Mouse (Mus musculus) CD8-positive naive resting alpha-beta T cell, adult 57 days (primary cell): ENCODE results near the gene Defa35. TPM values are rescaled to one million over a fixed set of nuclear protein-coding genes. Genes with fewer than 3 reads are reported as not detected.

Experiments
- total RNA-seq: library from RNA; stranded (reverse); gene quantifications from one replicate; pipeline ENCODE4 v1.2.4, GENCODE M21; 2023

Defa35 gene
- not detected for total RNA-seq

DNA sequence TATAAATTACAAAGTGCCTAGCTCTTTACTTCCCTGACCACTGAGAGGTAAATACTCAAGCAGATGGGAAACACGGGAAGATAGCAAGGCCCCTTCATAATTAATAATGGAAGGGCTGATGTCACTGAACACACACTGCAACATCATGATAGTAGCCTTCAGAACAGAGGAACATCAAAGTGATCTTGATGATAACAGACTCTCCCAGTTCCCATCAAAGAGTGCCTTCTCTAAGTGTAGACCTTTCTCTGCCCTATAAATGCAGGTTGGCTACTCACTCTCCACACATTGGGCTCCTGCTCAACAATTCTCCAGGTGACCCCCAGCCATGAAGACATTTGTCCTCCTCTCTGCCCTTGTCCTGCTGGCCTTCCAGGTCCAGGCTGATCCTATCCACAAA lies at the start of gene Defa35:
Gene Defa35, plus strand, starts transcription at position 301 of the 400 bp plus-strand sequence.

DNA sequence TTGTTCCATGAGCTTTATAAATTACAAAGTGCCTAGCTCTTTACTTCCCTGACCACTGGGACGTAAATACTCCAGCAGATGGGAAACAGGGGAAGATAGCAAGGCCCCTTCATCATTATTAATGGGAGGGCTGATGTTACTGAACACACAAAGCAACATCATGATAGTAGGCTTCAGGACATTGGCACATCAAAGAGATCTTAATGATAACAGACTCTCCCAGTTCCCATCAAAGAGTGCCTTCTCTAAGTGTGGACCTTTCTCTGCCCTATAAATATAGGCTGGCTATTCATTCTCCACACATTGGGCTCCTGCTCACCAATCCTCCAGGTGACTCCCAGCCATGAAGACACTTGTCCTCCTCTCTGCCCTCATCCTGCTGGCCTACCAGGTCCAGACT lies 39.6 kb upstream of the Defa35 start, which contains the start of gene Defa21:
Gene Defa21, plus strand, starts transcription at position 301 of the 400 bp plus-strand sequence.

DNA sequence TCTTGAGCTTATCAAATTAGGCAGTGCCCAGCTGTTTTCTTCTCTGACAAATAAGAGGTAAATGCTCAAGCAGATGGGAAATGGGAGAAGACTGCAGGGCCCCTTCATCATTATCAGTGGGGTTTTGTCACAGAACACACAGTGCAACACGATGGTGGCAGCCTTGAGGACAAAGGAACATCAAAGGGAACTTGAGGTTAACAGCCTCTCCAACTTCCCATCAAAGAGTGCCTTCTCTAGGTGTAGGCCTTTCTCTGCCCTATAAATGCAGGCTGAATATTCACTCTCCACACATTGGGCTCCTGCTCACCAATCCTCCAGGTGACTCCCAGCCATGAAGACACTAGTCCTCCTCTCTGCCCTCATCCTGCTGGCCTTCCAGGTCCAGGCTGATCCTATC lies 10.1 kb upstream of the Defa35 start, which contains the start of gene Defa23:
Gene Defa23, plus strand, starts transcription at position 301 of the 400 bp plus-strand sequence.

DNA sequence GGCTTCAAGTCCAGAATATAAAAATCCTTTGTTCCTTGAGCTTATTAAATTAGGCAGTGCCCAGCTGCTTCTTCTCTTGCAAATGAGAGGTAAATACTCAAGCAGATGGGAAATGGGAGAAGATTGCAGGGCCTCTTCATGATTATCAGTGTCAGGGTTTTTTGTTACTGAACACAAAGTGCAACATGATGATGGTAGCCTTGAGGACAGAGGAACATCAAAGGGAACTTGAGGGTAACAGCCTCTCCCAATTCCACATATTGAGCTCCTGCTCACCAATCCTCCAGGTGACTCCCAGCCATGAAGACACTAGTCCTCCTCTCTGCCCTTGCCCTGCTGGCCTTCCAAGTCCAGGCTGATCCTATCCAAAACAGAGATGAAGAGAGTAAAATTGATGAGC lies 19.3 kb downstream of the Defa35 start, which contains the start of gene Defa25:
Gene Defa25, plus strand, starts transcription at position 301 of the 400 bp plus-strand sequence.

DNA sequence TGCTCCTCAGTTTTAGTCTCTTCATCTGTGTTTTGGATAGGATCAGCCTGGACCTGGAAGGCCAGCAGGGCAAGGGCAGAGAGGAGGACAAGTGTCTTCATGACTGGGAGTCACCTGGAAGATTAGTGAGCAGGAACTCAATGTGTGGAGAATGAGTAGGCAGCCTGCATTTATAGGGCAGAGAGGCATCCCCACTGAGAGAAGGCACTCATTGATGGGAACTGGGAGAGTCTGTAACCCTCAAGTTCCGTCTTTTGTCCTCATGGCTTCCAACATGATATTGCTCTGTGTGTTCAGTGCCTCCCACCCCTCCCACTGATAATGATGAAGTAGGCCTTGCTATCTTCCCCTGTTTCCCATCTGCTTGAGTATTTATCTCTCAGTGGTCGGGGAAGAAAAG lies 31.1 kb downstream of the Defa35 start, which contains the start of gene Gm14851:
Gene Gm14851, minus strand, starts transcription at position 101 of the 400 bp plus-strand sequence.

Other genes with a start within 250 kb of the Defa35 start
- gene Defb33, start 172.4 kb upstream of the Defa35 start, total RNA-seq: not detected
- not detected for gene Gm15056, start 162.4 kb upstream of the Defa35 start, total RNA-seq
- gene Gm6040, start 143.0 kb upstream of the Defa35 start, total RNA-seq: not detected
- gene AY761185, start 120.3 kb upstream of the Defa35 start, total RNA-seq: not detected
- gene Defa21, start 39.5 kb upstream of the Defa35 start, total RNA-seq: not detected
- not detected for gene Defa23, start 10.0 kb upstream of the Defa35 start, total RNA-seq
- not detected for gene Defa25, start 19.4 kb downstream of the Defa35 start, total RNA-seq
- not detected for gene Gm14851, start 31.0 kb downstream of the Defa35 start, total RNA-seq
- not detected for gene Defa30, start 69.6 kb downstream of the Defa35 start, total RNA-seq
- not detected for gene Defa22, start 97.2 kb downstream of the Defa35 start, total RNA-seq
- not detected for gene Defa31, start 126.6 kb downstream of the Defa35 start, total RNA-seq
- gene Gm15293, start 136.5 kb downstream of the Defa35 start, total RNA-seq: not detected
- not detected for gene Gm15292, start 184.7 kb downstream of the Defa35 start, total RNA-seq